Mouse (Mus musculus) CH12.LX (cell line): ENCODE results near the gene Uri1. TPM values are rescaled to one million over a fixed set of nuclear protein-coding genes. Genes with fewer than 3 reads are reported as not detected.

ENCODE experiments used
- DNase-seq: peaks from one replicate; pipeline ENCODE4 v3.0.0-alpha.2; 2013; ENCODE audit errors: extremely low read depth
- H3K27ac ChIP-seq: 2 replicates; pipeline ENCODE4 v1.5.1; 2012; ENCODE audit warnings: low read depth, mild to moderate bottlenecking, control low read depth, moderate library complexity; ENCODE audit not compliant: insufficient read depth
- H3K27me3 ChIP-seq: replicated peaks from 2 replicates; pipeline ENCODE3; 2012; ENCODE audit warnings: inconsistent platforms
- H3K36me3 ChIP-seq, 2 experiments: replicated peaks in 1 of 2; 2 replicates each; pipeline versions ENCODE3 to v1.6.1; 2012; ENCODE audit warnings: inconsistent platforms in 1 of 2, low read length in 1 of 2, mild to moderate bottlenecking in 1 of 2, mixed read lengths in 1 of 2, moderate library complexity in 1 of 2; ENCODE audit not compliant: control insufficient read depth in 1 of 2, insufficient read depth in 1 of 2
- H3K4me1 ChIP-seq, 2 experiments: 2 replicates each; pipeline ENCODE4 v1.6.1; 2012; ENCODE audit warnings: inconsistent platforms in 1 of 2, moderate library complexity in 1 of 2; ENCODE audit not compliant: insufficient read depth in 2 of 2, control insufficient read depth in 1 of 2
- H3K4me2 ChIP-seq: 2 replicates; pipeline ENCODE4 v1.6.1; 2012; ENCODE audit warnings: low read depth, mild to moderate bottlenecking, control low read depth; ENCODE audit not compliant: poor library complexity, insufficient read depth, severe bottlenecking
- H3K4me3 ChIP-seq, 3 experiments: fragments of 150-350 bp in 1 of 3; sonication (generic) in 1 of 3; replicated peaks in 1 of 3; 2 replicates each; pipeline versions ENCODE3 to v1.5.1; 2011 to 2012; ENCODE audit warnings: low read depth in 2 of 3, low read length in 2 of 3, mild to moderate bottlenecking in 2 of 3, moderate library complexity in 2 of 3, control low read depth in 1 of 3, improper control_type of control experiment in 1 of 3, inconsistent platforms in 1 of 3, mixed read lengths in 1 of 3; ENCODE audit not compliant: poor library complexity in 1 of 3
- H3K79me2 ChIP-seq: replicated peaks from 2 replicates; pipeline ENCODE4 v1.6.1; 2012; ENCODE audit warnings: mild to moderate bottlenecking, moderate library complexity; ENCODE audit not compliant: control insufficient read depth, poor library complexity, insufficient read depth, severe bottlenecking; ENCODE audit errors: extremely low read depth
- H3K9ac ChIP-seq: 2 replicates; pipeline ENCODE4 v1.6.1; 2012; ENCODE audit warnings: low read depth, mild to moderate bottlenecking, control low read depth, moderate library complexity; ENCODE audit not compliant: insufficient read depth
- H3K9me3 ChIP-seq: replicated peaks from 2 replicates; pipeline ENCODE3; 2012; ENCODE audit warnings: low read length, inconsistent platforms, mixed read lengths
- BHLHE40 ChIP-seq: IDR thresholded peaks from 2 replicates; pipeline ENCODE4 v1.6.1; 2011; ENCODE audit warnings: mild to moderate bottlenecking, low read depth, low read length, improper control_type of control experiment
- EP300 ChIP-seq: IDR thresholded peaks from 2 replicates; pipeline ENCODE4 v1.6.1; 2011; ENCODE audit warnings: low read length, improper control_type of control experiment
- ETS1 ChIP-seq: conservative IDR thresholded peaks from 2 replicates; pipeline ENCODE4 v1.6.1; 2012; ENCODE audit warnings: low read depth, mild to moderate bottlenecking, inconsistent platforms, low read length, improper control_type of control experiment, moderate library complexity
- IRF4 ChIP-seq: IDR thresholded peaks from 2 replicates; pipeline ENCODE4 v1.6.1; 2014; ENCODE audit warnings: low read depth, mild to moderate bottlenecking, inconsistent platforms, low read length, improper control_type of control experiment
- JUN ChIP-seq: IDR thresholded peaks from 2 replicates; pipeline ENCODE4 v1.6.1; 2011; ENCODE audit warnings: low read depth, mild to moderate bottlenecking, low read length, improper control_type of control experiment, moderate library complexity; ENCODE audit not compliant: insufficient read depth
- JUND ChIP-seq: conservative IDR thresholded peaks from 2 replicates; pipeline ENCODE4 v1.6.1; 2011; ENCODE audit warnings: low read depth, low read length, improper control_type of control experiment
- KAT2A ChIP-seq: IDR thresholded peaks from 2 replicates; pipeline ENCODE4 v1.6.1; 2012; ENCODE audit warnings: low read length, improper control_type of control experiment, inconsistent platforms; ENCODE audit not compliant: insufficient replicate concordance
- MAFK ChIP-seq: IDR thresholded peaks from 2 replicates; pipeline ENCODE4 v1.6.1; 2011; ENCODE audit warnings: low read length, improper control_type of control experiment; ENCODE audit not compliant: insufficient replicate concordance
- MAZ ChIP-seq: IDR thresholded peaks from 2 replicates; pipeline ENCODE4 v1.6.1; 2012; ENCODE audit warnings: low read depth, mild to moderate bottlenecking, inconsistent platforms, low read length, improper control_type of control experiment, moderate library complexity
- MEF2A ChIP-seq: IDR thresholded peaks from 2 replicates; pipeline ENCODE4 v1.6.1; 2014; ENCODE audit warnings: low read depth, mild to moderate bottlenecking, inconsistent platforms, low read length, improper control_type of control experiment, borderline replicate concordance
- MYC ChIP-seq: IDR thresholded peaks from 2 replicates; pipeline ENCODE4 v1.6.1; 2011; ENCODE audit warnings: low read depth, mild to moderate bottlenecking, improper control_type of control experiment, low read length
- NELFE ChIP-seq: IDR thresholded peaks from 2 replicates; pipeline ENCODE4 v1.6.1; 2011; ENCODE audit warnings: low read depth, low read length, improper control_type of control experiment
- NRF1 ChIP-seq: IDR thresholded peaks from 2 replicates; pipeline ENCODE4 v1.6.1; 2014; ENCODE audit warnings: low read depth, mild to moderate bottlenecking, inconsistent platforms, low read length, improper control_type of control experiment, moderate library complexity
- POLR2AphosphoS2 ChIP-seq: IDR thresholded peaks from 2 replicates; pipeline ENCODE4 v1.6.1; 2011; ENCODE audit warnings: low read depth, low read length, improper control_type of control experiment
- SIN3A ChIP-seq: IDR thresholded peaks from 2 replicates; pipeline ENCODE4 v1.6.1; 2012; ENCODE audit warnings: low read length, improper control_type of control experiment, inconsistent platforms
- SMC3 ChIP-seq: IDR thresholded peaks from 2 replicates; pipeline ENCODE4 v1.6.1; 2011; ENCODE audit warnings: low read depth, low read length, improper control_type of control experiment
- TCF12 ChIP-seq: IDR thresholded peaks from 2 replicates; pipeline ENCODE4 v1.6.1; 2014; ENCODE audit warnings: low read depth, mild to moderate bottlenecking, inconsistent platforms, low read length, improper control_type of control experiment
- USF2 ChIP-seq: conservative IDR thresholded peaks from 2 replicates; pipeline ENCODE4 v1.6.1; 2011; ENCODE audit warnings: low read depth, low read length, improper control_type of control experiment
- ZC3H11A ChIP-seq: IDR thresholded peaks from 2 replicates; pipeline ENCODE4 v1.6.1; 2012; ENCODE audit warnings: low read depth, mild to moderate bottlenecking, inconsistent platforms, low read length, improper control_type of control experiment
- dilution Hi-C: fragments of 300-500 bp; cut with MboI; formaldehyde crosslinking; loops from 2 replicates; pipeline ENCODE4 v1.14.3; 2020; ENCODE audit warnings: low sequenced_read_pairs; ENCODE audit not compliant: extremely low pct_unique_long_range_greater_than_20kb, extremely low pct_ligation_motif_present
- in situ Hi-C: fragments of 300-500 bp; cut with MboI; formaldehyde crosslinking; loops from 3 replicates; pipeline ENCODE4 v1.14.3; 2019; ENCODE audit warnings: low sequenced_read_pairs, low pct_ligation_motif_present, low pct_unique_long_range_greater_than_20kb, mixed read lengths
- polyA plus RNA-seq: library from polyadenylated mRNA; unstranded; fragments of >175 nt; gene quantifications from 2 replicates; pipeline ENCODE4 v1.2.1, GENCODE M21; 2012; ENCODE audit warnings: low read depth; ENCODE audit not compliant: insufficient read length
- total RNA-seq, 2 experiments: library from RNA; depleted of rRNA; stranded (reverse); fragments of 300-350 nt in 1 of 2; fragments of >200 nt in 1 of 2; gene quantifications; 2 replicates each; pipeline ENCODE4 v1.2.3; 2012 to 2014

Uri1 gene
- total RNA-seq (2012; rRNA removed) (30.7 and 37.1 TPM in 2 replicates), total RNA-seq (2014; rRNA removed) (53.1 and 53.3 TPM in 2 replicates), polyA plus RNA-seq (41.4 and 50.1 TPM in 2 replicates)

DNA sequence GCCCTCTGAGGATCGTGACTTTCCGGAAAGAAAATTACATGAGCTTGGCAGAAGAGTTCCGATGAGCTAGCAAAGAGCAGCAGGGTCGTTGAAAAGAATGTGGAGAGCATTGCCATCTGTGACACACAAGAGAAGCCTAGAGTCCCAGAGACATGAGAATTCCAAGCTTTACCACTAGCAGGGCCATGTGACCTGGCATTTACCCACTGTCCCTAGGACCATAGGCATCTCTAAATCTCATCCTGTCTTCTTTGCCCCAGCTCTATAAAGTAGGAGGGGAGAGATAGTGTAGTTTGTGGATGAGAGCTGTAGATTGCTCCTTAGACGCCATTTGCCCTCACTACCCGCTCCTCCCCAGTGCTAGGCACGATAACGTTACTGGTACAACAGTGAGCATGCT, at the start of gene Uri1:
Uri1 (minus strand) TSS at position 101 of the 400 bp plus-strand sequence.
- no peak within 1 kb of the TSS for H3K27ac ChIP-seq
- in situ Hi-C loops (loop anchor here (5.0 kb wide), 1 partner anchor 39 kb away; no protein-coding TSS in a partner anchor), dilution Hi-C loops (no loop called here)

DNA sequence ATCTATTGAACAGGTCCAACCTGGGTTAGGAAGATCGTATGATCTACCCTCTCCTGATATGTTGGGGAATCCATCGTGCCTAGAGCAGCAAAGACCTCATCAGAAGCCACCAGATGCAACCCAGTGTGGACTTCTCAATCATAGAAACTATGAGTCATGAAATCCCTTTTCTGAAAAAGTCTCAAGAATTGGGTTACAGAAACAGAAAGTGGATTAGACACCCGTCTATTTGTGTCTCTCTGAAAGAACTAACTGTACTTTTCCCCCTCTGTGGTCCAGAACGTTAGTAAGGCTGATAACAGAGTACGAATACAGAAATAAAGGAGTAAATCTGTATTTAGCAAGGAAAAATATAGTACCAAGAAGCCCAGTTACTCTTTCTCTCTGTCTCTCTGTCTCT, 47.7 kb upstream of the Uri1 start:
- no peaks in the 10 kb centered on the region for H3K36me3 ChIP-seq
- peak overlapping the region; percentile 9 for H3K4me2 ChIP-seq
- no peak overlapping the region for H3K4me3 ChIP-seq
- peaks cover 2% of the 10 kb centered on the region for H3K9me3 ChIP-seq
- H3K79me2 ChIP-seq, result no peaks in the 10 kb centered on the region
- TF ChIP-seq ETS1 (peak; percentile 83), NRF1 (no peak), SIN3A (0 out of 2 replicates have a peak, but pooled peaks have one; percentile 11), JUND (peak; percentile 82), ZC3H11A (no peak), BHLHE40 (0 out of 2 replicates have a peak, but pooled peaks have one; percentile 8), USF2 (no peak), MEF2A (peak; percentile 79; the same call in 1 of the 2 replicates), EP300 (peak; percentile 77), JUN (peak; percentile 66), NELFE (no peak), TCF12 (0 out of 2 replicates have a peak, but pooled peaks have one; percentile 18), IRF4 (peak; percentile 66), POLR2AphosphoS2 (no peak)
- TF ChIP-seq, all 38 proteins: peak for 9
- peak overlapping the region; percentile 40; the same call in 1 of the 2 replicates for H3K9ac ChIP-seq
- DNase-seq, result peak; percentile 54
- dilution Hi-C loops (no loop called here), in situ Hi-C loops (no loop called here)
- H3K27ac ChIP-seq, result no peak overlapping the region
- peaks cover 2 to 15% of the 10 kb centered on the region in 2 experiments; a peak in 2 of 4 replicates for H3K4me1 ChIP-seq
- H3K27me3 ChIP-seq, result no peaks in the 10 kb centered on the region

More for the DNA sequence above, at the start of gene Uri1:
- TF ChIP-seq POLR2AphosphoS2 (no peak), MYC (no peak), KAT2A (no peak), MAFK (no peak), MAZ (no peak), SMC3 (no peak), NELFE (no peak), JUN (no peak), BHLHE40 (no peak)
- TF ChIP-seq, all 38 proteins: peak for 0
- Histone ChIP-seq H3K4me3 (no peak within 1 kb of the TSS), H3K4me1 (peaks cover 0 to 6% of the 10 kb centered on the region in 2 experiments; a peak in 2 of 4 replicates), H3K27me3 (peaks cover 26% of the 10 kb centered on the region), H3K79me2 (no peaks in the 10 kb centered on the region), H3K9me3 (no peaks in the 10 kb centered on the region), H3K4me2 (no peak within 1 kb of the TSS), H3K9ac (no peak within 1 kb of the TSS), H3K36me3 (no peaks in the 10 kb centered on the region)
- no peak for DNase-seq
